In genomic region chr14:106217681-106218080, GRCm38 (mm10) we compare ENCODE assay signal across 13 mouse cellular contexts.
"Had no signal": no experiment of that assay in that cellular context is flagged by ENCODE, and none has a peak within 500 bp of the region (broad histone marks: within the 10 kb centered on the region; RNA-seq: fewer than 3 reads in every experiment).

No protein-coding gene starts in this region.

- DNase-seq: gastrocnemius, postnatal 14 days; gastrocnemius, postnatal 36 days; heart, adult 11 months; heart, adult 2 months; heart, postnatal 14 days; heart, postnatal 4 days; kidney, adult 18-20 months; kidney, adult 8-10 months; kidney, postnatal 14 days; kidney, postnatal 36 days; layer of hippocampus, adult 9-11 months; layer of hippocampus, postnatal 36 days; liver had no signal
